Mouse (Mus musculus): ENCODE measurements around the gene Cdk7. TPM values are rescaled to one million over a fixed set of nuclear protein-coding genes. Genes with fewer than 3 reads are reported as not detected.
A peak's percentile ranks its signal among the peaks of the same experiment; 100 is the strongest.

Cdk7 gene
- total RNA-seq, 2 experiments from 2014 or later: 11.5 to 13.6 TPM

DNA sequence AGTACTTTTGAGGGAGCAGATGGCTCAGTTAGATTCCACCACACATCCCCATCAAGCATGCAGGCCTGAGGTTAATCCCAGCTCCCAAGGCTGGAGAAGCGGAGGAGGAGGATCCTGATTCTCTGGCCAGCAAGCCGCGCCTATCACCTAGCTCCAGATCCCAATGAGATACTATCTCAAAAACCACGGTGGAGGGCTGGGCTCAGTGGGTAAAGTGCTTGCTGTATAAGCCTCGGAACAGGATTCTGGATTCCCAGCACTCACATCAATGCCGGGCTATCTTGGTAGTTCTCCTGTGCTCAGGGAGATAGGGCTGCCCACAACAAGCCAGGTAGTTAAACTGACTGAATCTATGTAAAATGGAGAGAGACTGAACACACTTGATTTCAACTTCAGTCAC lies 15.3 kb downstream of the Cdk7 start:
- H3K4me3 ChIP-seq: no peak overlapping the region
- no peak for TF ChIP-seq CTCF (IDR thresholded peaks at IDR 0.05)
- intact Hi-C loops (cut with DNase I): no loop called here
- H3K27ac ChIP-seq: no peak overlapping the region
- DNase-seq: no peak

- Histone ChIP-seq H3K4me3 (no peak overlapping the region), H3K27ac (no peak overlapping the region)
- no peak for DNase-seq
- intact Hi-C loops (cut with DNase I): no loop called here
- TF ChIP-seq CTCF (IDR thresholded peaks at IDR 0.05): no peak
Observed at GRCm38 (mm10) chr13:100706206-100706605, 24.5 kb downstream of the Cdk7 start.

DNA sequence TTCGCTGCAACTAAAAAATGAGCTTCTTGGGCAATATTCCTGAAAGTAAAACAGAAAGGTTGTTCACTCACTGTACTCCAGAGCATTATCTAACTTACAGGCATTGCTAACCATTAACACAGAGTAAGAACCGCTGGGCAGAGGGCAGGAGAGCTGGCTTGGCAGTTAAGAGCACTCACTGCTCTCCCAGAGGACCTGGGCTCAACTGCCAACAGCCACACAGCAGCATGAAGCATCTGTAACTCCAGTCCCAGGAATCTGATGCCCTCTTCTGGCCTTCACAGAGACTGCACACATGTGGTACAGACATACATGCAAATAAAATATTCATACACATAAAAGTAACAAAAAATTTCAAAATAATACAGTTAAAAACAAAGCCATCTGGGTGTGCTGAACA lies 27.3 kb downstream of the Cdk7 start:
- peak; percentile 18; the same call in 1 of the 2 replicates for TF ChIP-seq CTCF (IDR thresholded peaks at IDR 0.05)
- H3K4me3 ChIP-seq: no peak overlapping the region
- H3K27ac ChIP-seq: no peak overlapping the region
- no peak for DNase-seq
- intact Hi-C loops (cut with DNase I): no loop called here

- TF ChIP-seq CTCF (IDR thresholded peaks at IDR 0.05): no peak
- Histone ChIP-seq H3K4me3 (no peak overlapping the region), H3K27ac (peak overlapping the region; percentile 85)
- intact Hi-C loops (cut with DNase I): no loop called here
- no peak for DNase-seq
Observed at GRCm38 (mm10) chr13:100698866-100699265, 31.9 kb downstream of the Cdk7 start.

- H3K4me3 ChIP-seq: no peak overlapping the region
- DNase-seq: peak; percentile 51
- intact Hi-C loops (cut with DNase I): no loop called here
- H3K27ac ChIP-seq: peak overlapping the region; percentile 85
- TF ChIP-seq CTCF (IDR thresholded peaks at IDR 0.05): no peak
Observed at GRCm38 (mm10) chr13:100697541-100697940, 33.2 kb downstream of the Cdk7 start.

DNA sequence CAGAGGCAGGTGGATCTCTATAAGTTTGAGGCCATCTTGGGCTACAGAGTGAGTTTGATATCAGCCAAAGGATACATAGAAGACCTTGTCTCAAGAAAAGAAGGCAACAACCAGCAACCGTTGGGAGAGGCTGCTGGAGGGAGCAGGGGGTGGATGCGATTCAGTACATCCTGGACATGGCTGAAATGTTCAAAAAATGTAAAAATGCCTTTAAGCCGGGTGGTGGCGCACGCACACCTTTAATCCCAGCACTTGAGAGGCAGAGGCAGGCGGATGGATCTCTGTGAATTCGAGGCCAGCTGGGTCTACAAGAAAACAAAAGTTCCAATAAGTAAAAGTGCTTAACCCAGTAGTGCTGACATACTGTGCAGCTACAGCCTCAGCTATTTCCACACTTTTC lies 43.2 kb downstream of the Cdk7 start:
- TF ChIP-seq CTCF (IDR thresholded peaks at IDR 0.05): no peak
- Histone ChIP-seq H3K4me3 (no peak overlapping the region), H3K27ac (no peak overlapping the region)
- no peak for DNase-seq
- intact Hi-C loops (cut with DNase I): loop anchor here (10.0 kb wide), 1 partner anchor 147 kb away; the partner anchor contains the start of gene Slc30a5

GRCm38 (mm10) chr13:100684355-100684754 lies 46.4 kb downstream of the Cdk7 start:
- DNase-seq: no peak
- intact Hi-C loops (cut with DNase I): loop anchor here (5.0 to 10.0 kb wide), 2 partner anchors 150 to 1013 kb away; partner anchors contain the start of gene Slc30a5
- Histone ChIP-seq H3K4me3 (no peak overlapping the region), H3K27ac (no peak overlapping the region)
- TF ChIP-seq CTCF (IDR thresholded peaks at IDR 0.05): peak; percentile 63

- no peak overlapping the region for H3K4me3 ChIP-seq
- no peak overlapping the region for H3K27ac ChIP-seq
- no peak for DNase-seq
- TF ChIP-seq CTCF (IDR thresholded peaks at IDR 0.05): no peak
- intact Hi-C loops (cut with DNase I): loop anchor here (5.0 to 10.0 kb wide), 2 partner anchors 152 to 1014 kb away; partner anchors contain the start of gene Slc30a5
Observed at GRCm38 (mm10) chr13:100682837-100683236, 47.9 kb downstream of the Cdk7 start.

GRCm38 (mm10) chr13:100681615-100682014 lies 49.1 kb downstream of the Cdk7 start:
- Histone ChIP-seq H3K27ac (no peak overlapping the region), H3K4me3 (no peak overlapping the region)
- intact Hi-C loops (cut with DNase I): loop anchor here (5.0 to 10.0 kb wide), 2 partner anchors 153 to 1016 kb away; partner anchors contain the start of gene Slc30a5
- no peak for TF ChIP-seq CTCF (IDR thresholded peaks at IDR 0.05)
- no peak for DNase-seq

- no peak overlapping the region for H3K27ac ChIP-seq
- intact Hi-C loops (cut with DNase I): no loop called here
- H3K4me3 ChIP-seq: no peak overlapping the region
- no peak for TF ChIP-seq CTCF (IDR thresholded peaks at IDR 0.05)
- peak; percentile 20 for DNase-seq
Observed at GRCm38 (mm10) chr13:100675936-100676635, 54.7 kb downstream of the Cdk7 start.

DNA sequence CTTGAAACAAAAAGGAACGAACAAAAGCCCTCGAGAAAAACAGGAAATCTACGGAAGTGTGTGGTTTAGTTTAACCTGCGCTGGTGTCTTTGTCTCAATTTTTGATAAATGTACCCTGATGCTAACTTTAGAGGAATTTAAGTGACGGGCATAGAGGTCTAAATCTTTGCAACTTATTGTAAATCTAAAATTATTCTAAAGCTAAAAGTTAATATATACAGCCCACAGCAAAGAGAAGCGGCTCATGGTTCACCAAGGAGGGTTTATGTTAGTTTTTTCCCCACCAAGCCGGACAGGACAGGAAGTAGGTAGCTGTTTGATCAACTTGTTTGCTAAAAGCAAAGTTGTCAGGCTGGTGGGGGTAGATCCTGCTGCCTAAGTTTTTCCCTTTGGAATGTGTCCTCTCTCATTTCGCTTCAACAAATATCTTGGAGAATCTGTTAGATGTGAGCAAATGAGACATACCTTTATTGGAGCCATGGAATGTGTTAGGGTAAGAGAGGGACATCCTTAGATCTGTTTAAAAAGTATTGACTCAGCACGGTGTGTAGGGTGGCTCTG lies 60.5 kb downstream of the Cdk7 start:
- peak overlapping the region; percentile 86 for H3K4me3 ChIP-seq
- DNase-seq: no peak
- intact Hi-C loops (cut with DNase I): no loop called here
- TF ChIP-seq CTCF (IDR thresholded peaks at IDR 0.05): no peak
- H3K27ac ChIP-seq: peak overlapping the region; percentile 64; the same call in 1 of the 2 replicates

DNA sequence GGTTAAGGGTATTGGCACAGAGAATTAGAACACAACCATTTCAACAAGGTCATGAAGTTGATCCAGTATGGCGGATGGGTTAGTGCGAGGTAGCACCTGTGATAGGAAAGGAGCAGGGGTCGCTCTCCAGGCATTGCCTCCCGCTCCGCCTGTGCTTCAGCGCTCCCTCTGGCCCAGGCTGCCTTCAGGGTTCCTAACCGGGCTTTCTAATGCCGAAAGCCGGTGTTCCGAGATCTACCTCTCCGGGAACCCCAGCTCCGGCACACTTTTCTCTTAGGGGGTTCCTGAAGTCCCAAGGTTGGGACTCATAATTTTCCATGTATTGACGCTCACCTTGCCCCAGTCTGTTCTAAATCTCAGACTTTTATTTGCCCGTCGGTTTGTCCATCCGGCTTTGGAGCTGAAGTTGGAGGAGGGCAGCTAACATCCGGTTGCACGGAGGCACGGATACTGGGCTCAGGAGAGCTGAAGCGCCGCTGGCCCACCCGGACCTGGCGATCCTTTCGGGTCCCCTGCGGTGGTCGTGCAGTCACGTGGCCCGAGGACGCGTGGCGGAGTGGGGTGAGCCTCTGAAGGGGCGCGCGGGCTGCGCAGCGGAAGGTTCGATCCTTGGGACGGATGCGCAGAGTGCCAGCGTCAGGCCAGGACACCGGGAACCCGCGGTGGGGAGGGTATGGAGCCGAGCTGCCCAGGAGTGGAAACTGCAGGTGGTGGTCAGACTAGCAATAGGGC lies 61.3 kb downstream of the Cdk7 start, which contains the start of gene Ccdc125:
Ccdc125 (plus strand) TSS at position 427 of the 732 bp plus-strand sequence.
- TF ChIP-seq CTCF (IDR thresholded peaks at IDR 0.05): no peak
- H3K4me3 ChIP-seq: peak within 1 kb of the TSS; percentile 86
- intact Hi-C loops (cut with DNase I): no loop called here
- DNase-seq: peak; percentile 29
- H3K27ac ChIP-seq: peak within 1 kb of the TSS; percentile 64

All from gastrocnemius, adult 2 months (tissue).